Comparison of ENCODE assay signal across 29 mouse cellular contexts in genomic region chr11:106607316-106607715, GRCm38 (mm10). TPM values are rescaled to one million over a fixed set of nuclear protein-coding genes. Genes with fewer than 3 reads are reported as not detected.
A peak's percentile ranks its signal among the peaks of the same experiment; 100 is the strongest.
DNase-seq lines count a peak whose midpoint lies in the region; ATAC-seq and TF ChIP-seq lines count a peak whose summit lies in the region.
"Had no signal": no experiment of that assay in that cellular context is flagged by ENCODE, and none has a peak within 500 bp of the region (broad histone marks: within the 10 kb centered on the region; RNA-seq: fewer than 3 reads in every experiment).

No protein-coding gene starts in this region.

- H3K9me3 ChIP-seq in liver, embryonic 12.5 days (replicated peaks): no peaks in the 10 kb centered on the region
- H3K9me3 ChIP-seq in ES-Bruce4 (replicated peaks; ENCODE audit: control insufficient read depth, insufficient read depth, low read length, poor library complexity, severe bottlenecking): no peaks in the 10 kb centered on the region
- H3K9me3 ChIP-seq: embryonic facial prominence, embryonic 10.5 days; forebrain, embryonic 12.5 days; forebrain, embryonic 15.5 days; heart, embryonic 10.5 days had no signal

- H3K79me2 ChIP-seq in liver, adult 2 months (ENCODE audit: control insufficient read depth, insufficient read depth, low read length): peaks cover 55% of the 10 kb centered on the region

- peak; percentile 78 for DNase-seq in liver, adult 2 months (ENCODE audit: extremely low read depth, low read depth, low spot score)
- DNase-seq in ZHBTc4 (ENCODE audit: low read depth, low spot score): peak; percentile 69
- DNase-seq in ovary, postnatal 14 days (ENCODE audit: low spot score): no peak
- no peak for DNase-seq in Muller cell, postnatal 12 days (ENCODE audit: inconsistent ontology term)
- DNase-seq: adrenal gland, postnatal 10 days; B cell, adult 2 months; cerebellum, adult 11 months; cerebellum, adult 8-10 months; cerebellum, postnatal 10 days; cerebellum, postnatal 36 days; embryo, embryonic 11 days; gastrocnemius, postnatal 10 days; gastrocnemius, postnatal 36 days; heart, adult 2 months; heart, postnatal 14 days; heart, postnatal 4 days had no signal

- no peak for TF ChIP-seq EP300 in ES-Bruce4 (IDR thresholded peaks at IDR 0.05; ENCODE audit: insufficient read depth, low read depth, low read length)

- peaks cover 22% of the 10 kb centered on the region for H3K4me1 ChIP-seq in liver, adult 2 months (ENCODE audit: control insufficient read depth, insufficient read depth, low read length)
- H3K4me1 ChIP-seq in liver, embryonic 12.5 days: peaks cover 59% of the 10 kb centered on the region
- peaks cover 4% of the 10 kb centered on the region for H3K4me1 ChIP-seq in ES-Bruce4 (ENCODE audit: control insufficient read depth, insufficient read depth, low read length)

- no peak for TF ChIP-seq POLR2A in liver, adult 2 months (IDR thresholded peaks at IDR 0.05; ENCODE audit: extremely low read depth, insufficient read depth, low read length)
- no peak for TF ChIP-seq POLR2A in ES-Bruce4 (IDR thresholded peaks at IDR 0.05; ENCODE audit: insufficient read depth, low read length)

- ATAC-seq in liver, embryonic 12.5 days: no peak
- ATAC-seq: forebrain, embryonic 15.5 days; hindbrain, postnatal 0 days; inflammation-experienced regulatory T-cells, adult 6 months; intestine, embryonic 16.5 days had no signal

- 26% methylated on average over 6 of the region's 6 CpGs for WGBS in liver, adult 2 months
- WGBS in liver, embryonic 12.5 days (ENCODE audit: insufficient replicate concordance): 64% methylated on average over 6 of the region's 6 CpGs

- no peak for TF ChIP-seq CTCF in liver, adult 2 months (IDR thresholded peaks at IDR 0.05; ENCODE audit: low read depth, low read length)
- TF ChIP-seq CTCF in ES-Bruce4 (IDR thresholded peaks at IDR 0.05; ENCODE audit: low read depth, low read length): no peak

- peak overlapping the region; percentile 28 for H3K27ac ChIP-seq in liver, adult 2 months (replicated peaks; ENCODE audit: insufficient read depth, low read depth, low read length)
- H3K27ac ChIP-seq in liver, embryonic 12.5 days: no peak overlapping the region
- H3K27ac ChIP-seq in ES-Bruce4 (ENCODE audit: insufficient read depth, low read length): peak overlapping the region; percentile 23; the same call in 1 of the 2 replicates
- H3K27ac ChIP-seq: embryonic facial prominence, embryonic 10.5 days; embryonic facial prominence, embryonic 13.5 days; forebrain, embryonic 12.5 days; forebrain, embryonic 15.5 days; heart, adult 2 months; heart, embryonic 10.5 days; heart, embryonic 13.5 days; hindbrain, embryonic 14.5 days; hindbrain, postnatal 0 days had no signal

- H3K36me3 ChIP-seq in liver, adult 2 months (ENCODE audit: control insufficient read depth, insufficient read depth, low read length): no peaks in the 10 kb centered on the region
- H3K36me3 ChIP-seq in liver, embryonic 12.5 days: peaks cover 7% of the 10 kb centered on the region
- no peaks in the 10 kb centered on the region for H3K36me3 ChIP-seq in ES-Bruce4 (ENCODE audit: control insufficient read depth, insufficient read depth, low read length, poor library complexity, severe bottlenecking)
- H3K36me3 ChIP-seq: forebrain, embryonic 12.5 days had no signal

- H3K9ac ChIP-seq in liver, adult 2 months (ENCODE audit: low read depth, low read length): no peak overlapping the region
- no peak overlapping the region for H3K9ac ChIP-seq in liver, embryonic 12.5 days
- H3K9ac ChIP-seq in ES-Bruce4 (ENCODE audit: low read depth, poor library complexity, severe bottlenecking): no peak overlapping the region
- H3K9ac ChIP-seq: embryonic facial prominence, embryonic 13.5 days; forebrain, embryonic 12.5 days; forebrain, embryonic 15.5 days; heart, embryonic 13.5 days; hindbrain, embryonic 14.5 days had no signal

- H3K4me2 ChIP-seq in liver, embryonic 12.5 days: no peak overlapping the region
- H3K4me2 ChIP-seq: embryonic facial prominence, embryonic 13.5 days; forebrain, embryonic 12.5 days; forebrain, embryonic 15.5 days; heart, embryonic 13.5 days; hindbrain, embryonic 14.5 days had no signal

- no peak overlapping the region for H3K4me3 ChIP-seq in liver, adult 2 months (ENCODE audit: insufficient read depth, low read depth, low read length)
- no peak overlapping the region for H3K4me3 ChIP-seq in liver, embryonic 12.5 days
- H3K4me3 ChIP-seq in ES-Bruce4 (ENCODE audit: low read depth, low read length): no peak overlapping the region
- H3K4me3 ChIP-seq: embryonic facial prominence, embryonic 10.5 days; embryonic facial prominence, embryonic 13.5 days; erythroblast, embryonic 14.5 days; forebrain, embryonic 12.5 days; forebrain, embryonic 15.5 days; heart, adult 2 months; heart, embryonic 10.5 days; heart, embryonic 13.5 days had no signal

- no peaks in the 10 kb centered on the region for H3K27me3 ChIP-seq in liver, adult 2 months (ENCODE audit: control insufficient read depth, insufficient read depth, low read length)
- no peaks in the 10 kb centered on the region for H3K27me3 ChIP-seq in liver, embryonic 12.5 days (replicated peaks)
- H3K27me3 ChIP-seq in ES-Bruce4 (ENCODE audit: control insufficient read depth, insufficient read depth, low read length, poor library complexity, severe bottlenecking): no peaks in the 10 kb centered on the region
- H3K27me3 ChIP-seq: embryonic facial prominence, embryonic 13.5 days; heart, embryonic 13.5 days had no signal

RNA-seq across cellular contexts. Expression of gene Tex2, which starts 5.9 kb away (rescaled TPM):
- total RNA-seq in liver, adult 2 months (2014; rRNA removed): 60.4 and 63.4 TPM in 2 replicates
- 45.3 and 49.7 TPM in 2 replicates for polyA plus RNA-seq in liver, adult 2 months (2012; rRNA removed)
- polyA plus RNA-seq in liver, embryonic 12.5 days (2016; fragmentation: Nextera tagmentation; extraction: Ambion mirVana): 11.3 and 11.7 TPM in 2 replicates
- polyA plus RNA-seq in ES-Bruce4 (2011; ENCODE audit: insufficient read depth, insufficient read length, low read depth, missing spikeins): 28.8 and 31.3 TPM in 2 replicates

Comparison
In these comparisons a context has a peak if more than half of its experiments do, and no peak if none do; other contexts are left out.
1. DNase-seq: peak in liver, adult 2 months (single experiment) and ZHBTc4 (single experiment); none in ovary, postnatal 14 days (single experiment) and Muller cell, postnatal 12 days (single experiment).